Mouse (Mus musculus) gastrocnemius, postnatal 4 days (tissue): ENCODE measurements at regions not wholly inside any gene's neighbourhood (a gene's known extent, or its start where the extent isn't known, plus 50 kb on each side); places are given as distances from the start of the nearest gene placed in this dataset.

Experiments
- DNase-seq, 2 experiments: peaks; one replicate each; pipeline ENCODE4 v3.0.0; 2021 to 2022; ENCODE audit warnings: low spot score in 2 of 2, mixed read lengths in 2 of 2

GRCm38 (mm10) chr4:88941955-88942354 lies 62.0 kb upstream of the Ifne start:
- no peak for DNase-seq

GRCm38 (mm10) chr4:88940670-88941069 lies 60.7 kb upstream of the Ifne start:
- no peak for DNase-seq

GRCm38 (mm10) chr4:88939397-88939796 lies 59.4 kb upstream of the Ifne start:
- no peak for DNase-seq

GRCm38 (mm10) chr4:88938712-88939032 lies 58.7 kb upstream of the Ifne start:
- DNase-seq: no peak

GRCm38 (mm10) chr4:88937866-88938711 lies 58.1 kb upstream of the Ifne start:
- peak in 1 of 2 experiments; percentile 10 for DNase-seq

- no peak for DNase-seq
These were observed 57.0 kb upstream of the Ifne start for GRCm38 (mm10) chr4:88936976-88937375.

- no peak for DNase-seq
These were observed 55.9 kb upstream of the Ifne start for GRCm38 (mm10) chr4:88935901-88936300.

GRCm38 (mm10) chr4:88935316-88935715 lies 55.3 kb upstream of the Ifne start:
- DNase-seq: no peak

- no peak for DNase-seq
These were observed 54.4 kb upstream of the Ifne start for GRCm38 (mm10) chr4:88934266-88935025.

GRCm38 (mm10) chr4:88931217-88931616 lies 51.2 kb upstream of the Ifne start:
- no peak for DNase-seq
